Mouse (Mus musculus): ENCODE results near the gene Bglap3. TPM values are rescaled to one million over a fixed set of nuclear protein-coding genes. Genes with fewer than 3 reads are reported as not detected.
"Not testable (repeated sequence)": the region's sequence is repeated elsewhere in the genome, so short reads cannot be mapped to it uniquely, and the experiment has no call there.

The Bglap3 gene
- under 1 TPM in 1 of 2 experiments, not detected in 1; 0.66 TPM for total RNA-seq (2021)

DNA sequence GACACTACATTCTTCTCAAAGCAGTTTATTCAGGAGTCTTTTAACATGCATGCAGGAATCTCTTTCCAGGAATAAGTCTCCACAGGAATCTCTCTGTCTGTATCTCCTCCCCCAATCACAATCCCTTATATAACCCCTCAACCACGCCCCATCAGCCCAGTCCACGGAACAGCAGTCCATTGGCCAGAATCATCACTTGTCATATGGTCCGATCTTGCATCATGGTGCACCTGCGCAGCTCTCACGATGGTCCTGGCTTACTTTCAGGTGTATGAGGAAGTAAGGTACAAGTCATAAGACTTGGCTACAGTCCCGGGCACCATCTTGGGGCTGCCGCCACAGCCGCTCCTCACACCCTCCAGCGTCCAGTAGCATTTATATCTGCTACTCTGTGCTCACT is at the start of gene Bglap3:
Gene Bglap3, minus strand, starts transcription at position 101 of the 400 bp plus-strand sequence.
- DNase-seq (ENCODE audit: extremely low spot score in 1 of 2, low spot score in 2 of 2); intact Hi-C loops (cut with DNase I): not testable (repeated sequence)

GRCm38 (mm10) chr3:88422020-88422720 is 49.6 kb upstream of the Bglap3 start:
- DNase-seq (ENCODE audit: extremely low spot score in 1 of 2, low spot score in 2 of 2) = no peak

DNA sequence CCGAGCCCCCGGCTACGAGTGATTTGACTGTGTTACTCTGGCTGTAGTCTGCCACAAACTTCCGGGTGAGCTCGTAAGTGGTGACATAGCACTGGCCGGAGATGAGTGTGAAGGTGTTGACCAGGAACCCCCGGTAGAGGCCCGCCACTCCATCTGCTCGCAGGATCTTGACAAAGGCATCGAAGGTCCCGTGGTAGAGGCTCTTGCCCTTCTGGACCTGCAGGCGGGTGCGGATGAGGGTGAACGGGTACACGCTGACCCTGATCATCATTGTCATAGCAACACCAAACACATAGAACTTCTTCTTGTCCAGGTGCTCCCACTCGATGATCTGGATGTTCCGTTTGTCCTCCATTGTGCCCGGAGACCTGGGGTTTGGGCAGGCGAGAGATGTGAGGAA is 48.2 kb upstream of the Bglap3 start:
- intact Hi-C loops (cut with DNase I) = no loop called here
- no peak for DNase-seq (ENCODE audit: extremely low spot score in 1 of 2, low spot score in 2 of 2)

More at GRCm38 (mm10) chr3:88422020-88422720, 49.6 kb upstream of the Bglap3 start:
- intact Hi-C loops (cut with DNase I) = no loop called here

- intact Hi-C loops (cut with DNase I) = no loop called here
- DNase-seq (ENCODE audit: extremely low spot score in 1 of 2, low spot score in 2 of 2) = no peak
Observed at GRCm38 (mm10) chr3:88418016-88418415, 45.5 kb upstream of the Bglap3 start.

DNA sequence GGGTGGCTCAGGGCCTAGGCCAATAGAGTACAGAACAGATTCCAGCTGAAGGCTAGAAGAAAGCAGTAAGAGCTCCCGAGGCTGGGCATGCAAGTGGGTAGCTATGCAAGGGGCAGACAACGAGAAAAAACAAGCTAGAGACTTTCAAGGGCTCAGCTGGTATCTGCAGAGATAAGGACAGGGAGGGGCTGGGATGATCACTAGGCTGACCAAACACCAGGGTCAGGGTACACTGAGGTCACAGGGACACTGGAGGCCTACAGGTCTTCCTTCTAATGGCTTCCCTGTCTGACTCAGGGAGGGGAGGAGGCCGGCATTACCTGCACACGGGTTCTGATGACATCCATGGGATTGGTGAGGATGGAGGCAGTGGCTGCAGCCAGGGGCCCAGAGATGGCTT is 43.1 kb upstream of the Bglap3 start:
- intact Hi-C loops (cut with DNase I) = no loop called here
- DNase-seq (ENCODE audit: extremely low spot score in 1 of 2, low spot score in 2 of 2) = no peak

GRCm38 (mm10) chr3:88412636-88413035 is 40.1 kb upstream of the Bglap3 start:
- intact Hi-C loops (cut with DNase I) = no loop called here
- no peak for DNase-seq (ENCODE audit: extremely low spot score in 1 of 2, low spot score in 2 of 2)

- intact Hi-C loops (cut with DNase I) = no loop called here
- DNase-seq (ENCODE audit: extremely low spot score in 1 of 2, low spot score in 2 of 2) = no peak
Observed at GRCm38 (mm10) chr3:88411681-88412080, 39.1 kb upstream of the Bglap3 start.

DNA sequence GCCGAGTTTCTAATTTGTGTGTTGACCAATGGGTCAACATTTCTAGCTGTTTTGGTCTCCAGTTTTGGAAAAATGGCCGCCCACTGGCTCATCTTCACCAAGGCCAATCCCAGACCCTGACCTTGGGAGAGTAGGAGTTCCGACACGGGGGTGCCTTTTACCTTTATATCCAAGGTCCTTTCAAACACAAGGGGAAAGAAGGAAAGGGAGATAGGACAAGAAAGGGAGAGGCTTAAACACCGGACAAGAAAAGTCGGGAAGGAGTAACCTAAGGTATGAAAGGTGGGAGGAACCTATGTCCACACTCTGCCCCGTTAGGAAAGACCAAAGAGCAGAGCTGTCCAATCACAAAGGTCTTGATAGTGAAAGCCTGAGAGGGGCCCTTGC is 38.1 kb upstream of the Bglap3 start:
- DNase-seq (ENCODE audit: extremely low spot score in 1 of 2, low spot score in 2 of 2) = no peak
- intact Hi-C loops (cut with DNase I) = no loop called here

DNA sequence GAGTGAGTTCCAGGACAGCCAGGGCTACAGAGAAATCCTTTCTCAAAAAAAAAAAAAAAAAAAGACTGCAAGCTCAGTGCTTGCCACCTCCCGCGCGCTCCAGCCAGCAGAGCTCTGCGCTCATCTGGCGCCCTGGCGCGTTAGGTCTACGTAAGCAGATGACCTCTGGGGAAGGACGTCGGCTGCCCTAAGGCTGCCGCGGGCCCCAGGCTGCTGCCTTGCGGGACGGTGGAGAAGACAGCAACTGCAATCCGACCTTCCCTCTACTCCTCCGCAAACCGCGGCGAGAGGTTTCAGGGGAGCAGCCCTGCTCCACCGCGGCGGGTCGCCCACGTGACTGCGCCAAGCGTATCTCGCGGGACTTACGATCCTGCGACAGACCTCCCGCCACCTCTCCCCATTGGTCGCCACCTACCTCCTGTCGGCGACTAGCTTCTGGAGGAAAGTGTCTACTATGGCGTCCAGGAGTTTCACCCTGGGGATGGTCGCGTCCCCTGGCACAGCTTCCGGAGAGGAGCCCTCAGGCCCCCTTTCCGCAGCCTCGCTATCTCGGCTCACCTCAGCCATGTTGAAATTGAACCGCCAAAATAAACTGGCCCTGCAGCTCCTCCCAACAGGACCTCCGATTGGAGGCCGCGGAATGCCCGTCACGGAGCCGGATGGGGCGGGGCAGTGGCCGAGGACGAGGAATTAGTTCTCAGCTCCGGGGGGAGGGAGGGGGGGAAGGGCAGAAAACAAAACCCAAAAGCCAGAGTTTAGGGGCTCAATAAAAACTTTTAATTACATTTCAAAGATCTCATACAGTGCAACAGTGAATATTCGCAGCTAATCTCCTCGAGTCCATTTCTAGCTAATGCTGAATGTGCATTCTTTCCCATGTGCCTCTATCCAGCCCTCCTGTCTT is 37.5 kb upstream of the Bglap3 start, which contains the start of gene Pmf1:
Gene Pmf1, minus strand, starts transcription at position 591 of the 904 bp plus-strand sequence.
- DNase-seq (ENCODE audit: extremely low spot score in 1 of 2, low spot score in 2 of 2) = peak; percentile 82 to 96
- intact Hi-C loops (cut with DNase I) = no loop called here

GRCm38 (mm10) chr3:88408953-88409352 is 36.4 kb upstream of the Bglap3 start:
- intact Hi-C loops (cut with DNase I) = no loop called here
- DNase-seq (ENCODE audit: extremely low spot score in 1 of 2, low spot score in 2 of 2) = no peak

- intact Hi-C loops (cut with DNase I) = loop anchor here (2.0 kb wide), 2 partner anchors 59 to 119 kb away; no protein-coding TSS in a partner anchor
- no peak for DNase-seq (ENCODE audit: extremely low spot score in 1 of 2, low spot score in 2 of 2)
Observed at GRCm38 (mm10) chr3:88407529-88407928, 35.0 kb upstream of the Bglap3 start.

DNA sequence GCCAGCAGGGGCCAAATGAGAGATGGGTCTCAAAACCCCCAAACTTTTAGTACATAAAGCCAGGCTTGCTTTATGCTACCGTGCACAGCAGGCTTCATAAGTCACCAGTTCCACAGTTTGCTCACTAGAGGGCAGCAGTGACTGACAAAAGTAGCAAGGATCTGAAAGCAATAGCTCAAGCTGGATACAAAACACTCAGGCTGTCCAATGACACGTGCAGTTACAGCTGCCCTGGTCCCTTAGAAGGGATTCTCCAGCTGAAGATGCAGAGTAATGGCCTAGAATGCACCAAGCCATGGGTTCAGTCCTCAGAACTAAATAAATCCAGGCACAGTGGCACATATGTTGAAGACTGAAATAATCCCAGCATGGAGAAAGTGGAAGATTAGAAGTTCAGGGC is 34.5 kb upstream of the Bglap3 start:
- peak; percentile 67 to 75 for DNase-seq (ENCODE audit: extremely low spot score in 1 of 2, low spot score in 2 of 2)
- intact Hi-C loops (cut with DNase I) = loop anchor here (2.0 kb wide), 2 partner anchors 60 to 120 kb away; no protein-coding TSS in a partner anchor

DNA sequence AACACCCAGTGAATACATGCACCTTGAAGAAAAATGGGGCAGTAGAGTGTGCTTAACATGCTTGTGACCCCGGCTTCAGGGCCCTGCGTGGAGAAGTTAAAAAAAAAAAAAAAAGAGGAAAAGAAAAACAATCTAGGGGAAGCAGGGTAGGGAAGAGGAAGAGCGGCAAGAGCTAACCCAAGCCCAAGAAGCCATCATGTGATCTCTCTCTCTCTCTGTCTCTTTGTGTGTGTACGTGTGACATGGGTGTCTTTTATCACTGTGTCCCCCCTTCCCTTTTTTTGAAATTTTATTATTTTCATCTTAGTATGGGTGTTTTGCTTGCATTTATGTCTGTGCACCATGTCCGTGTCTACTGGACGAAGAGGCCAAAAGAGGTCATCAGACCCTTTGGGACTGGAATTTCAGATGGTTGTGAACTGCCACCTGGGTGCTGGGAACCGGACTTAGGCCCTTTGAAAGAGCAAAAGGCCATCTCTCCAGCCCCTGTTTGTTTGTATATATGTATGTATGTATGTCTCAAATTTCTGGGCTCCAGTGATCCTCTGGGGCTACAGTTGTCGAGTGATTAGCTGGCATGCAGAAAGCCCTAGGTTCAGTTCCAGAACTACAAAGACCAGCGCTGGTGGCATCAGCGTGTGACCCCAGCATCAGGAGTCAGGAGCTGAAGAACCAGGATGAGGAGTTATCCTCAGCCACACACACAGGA is 31.1 kb upstream of the Bglap3 start:
- intact Hi-C loops (cut with DNase I) = no loop called here
- DNase-seq (ENCODE audit: extremely low spot score in 1 of 2, low spot score in 2 of 2) = no peak

DNA sequence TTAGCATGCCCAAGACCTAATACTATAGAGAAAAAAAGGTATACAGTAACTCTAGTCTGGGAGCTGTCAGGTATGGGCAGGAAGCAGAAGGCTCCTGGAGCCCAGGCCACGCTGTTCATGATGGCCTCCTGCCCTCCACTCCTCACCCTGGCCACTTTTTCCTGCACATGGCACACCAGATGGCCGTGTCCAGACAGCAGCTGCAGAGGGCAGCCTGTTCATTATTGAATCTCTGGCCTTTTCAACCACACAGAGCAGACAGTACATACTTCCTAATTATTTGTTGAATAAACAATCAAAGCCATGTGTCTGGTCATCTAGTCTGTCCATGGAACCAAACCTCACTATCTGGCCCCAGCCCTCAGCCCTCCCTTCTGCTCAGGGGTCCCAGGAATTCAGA is 26.1 kb upstream of the Bglap3 start:
- DNase-seq (ENCODE audit: extremely low spot score in 1 of 2, low spot score in 2 of 2) = no peak

DNA sequence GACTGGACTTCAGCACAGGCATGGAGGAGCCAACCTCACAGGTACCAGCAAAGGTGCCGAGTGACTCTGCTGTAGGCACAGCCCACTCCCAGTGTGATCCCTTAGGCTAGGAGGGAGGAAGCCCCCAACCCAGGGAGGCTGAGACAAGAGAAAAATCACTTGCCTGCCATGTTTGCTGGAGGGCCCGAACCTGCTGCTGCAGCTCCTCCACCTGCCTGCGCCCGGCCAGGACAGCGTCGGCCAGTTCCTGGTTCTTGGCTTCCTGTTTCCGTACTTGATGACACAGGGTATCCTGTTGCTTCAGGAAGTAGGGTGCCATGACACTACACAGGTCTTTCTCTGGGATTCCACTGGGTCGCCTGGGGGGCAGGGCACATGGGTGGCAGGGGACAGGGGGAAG is 23.2 kb upstream of the Bglap3 start:
- no peak for DNase-seq (ENCODE audit: extremely low spot score in 1 of 2, low spot score in 2 of 2)
- intact Hi-C loops (cut with DNase I) = no loop called here

More for the DNA sequence above, 26.1 kb upstream of the Bglap3 start:
- intact Hi-C loops (cut with DNase I) = no loop called here

DNA sequence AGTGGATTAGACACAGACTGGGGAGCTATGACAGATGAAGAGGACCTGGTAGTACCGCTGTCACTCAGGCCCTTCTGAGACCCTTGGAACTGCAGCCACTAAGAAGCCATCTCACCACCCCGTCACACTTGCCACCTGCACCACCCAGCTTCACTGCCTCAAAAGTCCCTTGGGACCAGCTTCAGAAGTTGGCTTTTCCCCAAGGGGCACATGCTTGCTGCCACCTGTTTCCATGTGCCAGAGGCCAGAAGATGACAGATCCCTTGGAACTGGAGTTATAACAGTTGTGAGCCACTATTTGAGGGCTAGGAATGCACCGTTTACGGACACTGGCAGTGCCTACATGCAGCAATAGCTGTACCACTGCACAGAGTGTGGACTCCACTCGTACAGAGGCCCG is 22.7 kb upstream of the Bglap3 start:
- DNase-seq (ENCODE audit: extremely low spot score in 1 of 2, low spot score in 2 of 2) = no peak
- intact Hi-C loops (cut with DNase I) = no loop called here

GRCm38 (mm10) chr3:88393776-88394375 is 21.3 kb upstream of the Bglap3 start:
- DNase-seq (ENCODE audit: extremely low spot score in 1 of 2, low spot score in 2 of 2) = no peak
- intact Hi-C loops (cut with DNase I) = no loop called here

- intact Hi-C loops (cut with DNase I) = no loop called here
Observed at GRCm38 (mm10) chr3:88384364-88384763, 11.8 kb upstream of the Bglap3 start, which contains the start of gene Bglap. Gene Bglap (minus strand): TSS chr3:88384464.

DNA sequence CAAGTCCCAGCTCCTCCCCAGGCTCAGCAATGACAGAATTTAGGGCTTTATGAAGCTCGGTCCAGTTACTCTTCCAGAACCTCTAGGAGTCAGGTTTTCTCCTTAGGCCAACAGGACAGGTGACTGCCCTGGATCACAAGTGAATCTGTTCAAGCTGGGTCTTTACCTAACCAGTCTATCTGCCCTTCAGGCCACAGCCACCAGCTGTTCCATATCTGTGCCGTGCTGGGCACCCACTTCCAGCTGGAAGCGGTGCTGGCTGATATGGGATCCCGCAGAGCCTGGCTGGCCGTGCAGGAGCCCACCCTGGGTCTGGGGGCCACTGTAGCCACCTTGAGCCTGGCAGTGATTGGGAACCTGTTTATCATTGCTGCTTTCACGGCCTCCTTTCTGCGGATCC is 9.8 kb upstream of the Bglap3 start:
- intact Hi-C loops (cut with DNase I) = not testable (repeated sequence)

More at GRCm38 (mm10) chr3:88384364-88384763, 11.8 kb upstream of the Bglap3 start, which contains the start of gene Bglap:
- no peak for DNase-seq (ENCODE audit: extremely low spot score in 1 of 2, low spot score in 2 of 2)

More for the DNA sequence above, 9.8 kb upstream of the Bglap3 start:
- not testable (repeated sequence) for DNase-seq (ENCODE audit: extremely low spot score in 1 of 2, low spot score in 2 of 2)

Measured in left cerebral cortex, postnatal 10 days (tissue).